Mouse (Mus musculus) limb, embryonic 14.5 days (tissue): ENCODE data around the gene Plekhh2. TPM values are rescaled to one million over a fixed set of nuclear protein-coding genes. Genes with fewer than 3 reads are reported as not detected.

Experiments
- ATAC-seq: fragments of 200-750 bp; cut with Nextera tagmentation; 2 replicates; pipeline ENCODE4 v1.8.0; 2017; ENCODE audit warnings: low read depth, moderate number of reproducible peaks, moderate TSS enrichment; ENCODE audit not compliant: low FRiP score
- DNase-seq: peaks from one replicate; pipeline ENCODE4 v3.0.0-alpha.2; 2015; ENCODE audit warnings: low spot score
- H3K27ac ChIP-seq: fragments of 300-500 bp; sonication (generic); replicated peaks from 2 replicates; pipeline ENCODE4 v1.5.1; 2014; ENCODE audit warnings: low read depth, mild to moderate bottlenecking, low read length, moderate library complexity, mixed read lengths
- H3K27me3 ChIP-seq: fragments of 300-500 bp; sonication (generic); 2 replicates; pipeline ENCODE4 v1.6.1; 2014; ENCODE audit warnings: low read length, mixed read lengths; ENCODE audit not compliant: control insufficient read depth, insufficient read depth
- H3K36me3 ChIP-seq: fragments of 300-500 bp; sonication (generic); 2 replicates; pipeline ENCODE4 v1.6.1; 2014; ENCODE audit warnings: mild to moderate bottlenecking, low read length, moderate library complexity, mixed read lengths; ENCODE audit not compliant: control insufficient read depth, insufficient read depth
- H3K4me1 ChIP-seq: fragments of 300-500 bp; sonication (generic); 2 replicates; pipeline ENCODE4 v1.6.1; 2014; ENCODE audit warnings: antibody characterized with exemption, low read length, mixed read lengths; ENCODE audit not compliant: control insufficient read depth, insufficient read depth
- H3K4me2 ChIP-seq: fragments of 300-500 bp; sonication (generic); replicated peaks from 2 replicates; pipeline ENCODE4 v1.6.1; 2014; ENCODE audit warnings: low read depth, mild to moderate bottlenecking, low read length, moderate library complexity; ENCODE audit not compliant: severe bottlenecking
- H3K4me3 ChIP-seq: fragments of 300-500 bp; sonication (generic); replicated peaks from 2 replicates; pipeline ENCODE4 v1.5.1; 2014; ENCODE audit warnings: low read length
- H3K9ac ChIP-seq: fragments of 300-500 bp; sonication (generic); 2 replicates; pipeline ENCODE4 v1.6.1; 2014; ENCODE audit warnings: mild to moderate bottlenecking, low read depth, low read length, moderate library complexity; ENCODE audit not compliant: severe bottlenecking
- H3K9me3 ChIP-seq: fragments of 300-500 bp; sonication (generic); 2 replicates; pipeline ENCODE4 v1.6.1; 2016; ENCODE audit warnings: low read length; ENCODE audit not compliant: control insufficient read depth
- POLR2A ChIP-seq: fragments of 200-500 bp; IDR thresholded peaks from 2 replicates; pipeline ENCODE4 v1.8.0; 2012; ENCODE audit warnings: inconsistent platforms, mild to moderate bottlenecking, moderate library complexity, borderline replicate concordance; ENCODE audit not compliant: insufficient read depth, insufficient read length; ENCODE audit errors: extremely low read depth
- WGBS: fragments of 180-500 bp; shearing (Covaris S2); extraction: QIAGEN DNeasy Blood & Tissue Kit; methylation state at CpG from one replicate; pipeline ENCODE4 v1.1.7; 2014; 5-methylcytosine and 5-hydroxymethylcytosine counted together
- polyA plus RNA-seq, 2 experiments: library from polyadenylated mRNA; depleted of rRNA in 1 of 2; stranded (reverse) in 1 of 2; unstranded in 1 of 2; fragments of >200 nt; fragmentation: Nextera tagmentation in 1 of 2; extraction: Ambion mirVana in 1 of 2; gene quantifications; 2 replicates each; pipeline versions ENCODE4 v1.2.1 to v1.2.3; 2012 to 2014

The Plekhh2 gene
- polyA plus RNA-seq, 2 experiments, result 12.8 to 24.5 TPM

DNA sequence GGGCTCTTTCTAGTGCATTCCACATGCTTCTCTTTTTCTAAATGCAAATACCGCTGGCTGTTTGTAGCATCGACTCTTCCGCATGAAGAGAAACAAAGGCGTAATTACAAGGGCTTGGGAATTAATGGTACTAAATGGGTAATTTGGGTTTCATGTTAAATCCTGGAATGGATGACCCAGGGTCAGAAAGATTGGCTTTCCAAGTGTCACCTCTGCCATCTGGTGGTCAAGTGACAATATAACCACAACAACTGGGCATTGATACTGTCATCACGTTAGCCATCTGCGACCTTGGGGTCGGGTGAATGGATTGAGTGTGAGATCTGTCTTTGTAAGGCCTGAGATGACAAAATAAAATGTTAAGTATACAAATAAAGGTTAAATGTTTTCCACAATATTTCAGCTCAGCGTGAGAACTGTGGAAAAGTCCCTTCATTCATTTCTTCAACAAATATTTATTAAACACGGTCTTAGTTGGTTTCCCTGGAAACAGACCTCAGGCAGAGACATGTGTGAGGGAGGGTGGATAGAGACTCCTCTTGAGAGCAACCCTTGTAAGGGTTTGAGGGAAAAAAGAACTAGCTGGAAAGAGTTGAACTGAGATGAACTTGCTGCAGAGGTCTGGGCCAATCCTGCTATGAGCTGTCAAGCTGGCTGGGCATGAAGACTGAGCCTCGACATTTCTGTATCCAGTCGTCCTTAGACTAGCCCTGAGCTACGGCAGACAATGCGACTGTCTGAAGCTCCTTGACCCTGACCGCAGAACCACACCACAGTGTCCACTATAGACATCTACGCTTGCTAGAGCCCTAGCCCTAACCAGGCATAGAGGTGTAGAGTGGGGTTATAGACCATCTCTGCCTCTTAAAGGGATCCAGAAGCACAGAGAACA, 31.0 kb upstream of the Plekhh2 start:
- H3K27me3 ChIP-seq, result no peaks in the 10 kb centered on the region
- H3K4me1 ChIP-seq, result no peaks in the 10 kb centered on the region
- H3K4me2 ChIP-seq, result no peak overlapping the region
- H3K9ac ChIP-seq, result no peak overlapping the region
- no peak overlapping the region for H3K27ac ChIP-seq
- H3K4me3 ChIP-seq, result no peak overlapping the region
- H3K36me3 ChIP-seq, result no peaks in the 10 kb centered on the region
- no peak for TF ChIP-seq POLR2A
- 56% methylated on average over 15 of the region's 15 CpGs for WGBS
- no peaks in the 10 kb centered on the region for H3K9me3 ChIP-seq
- DNase-seq, result peak; percentile 19
- no peak for ATAC-seq

GRCm38 (mm10) chr17:84482831-84483230, 28.9 kb upstream of the Plekhh2 start:
- Histone ChIP-seq H3K4me3 (no peak overlapping the region), H3K9ac (no peak overlapping the region), H3K27me3 (no peaks in the 10 kb centered on the region), H3K36me3 (no peaks in the 10 kb centered on the region), H3K4me1 (no peaks in the 10 kb centered on the region), H3K4me2 (no peak overlapping the region), H3K27ac (no peak overlapping the region), H3K9me3 (no peaks in the 10 kb centered on the region)
- no peak for ATAC-seq
- no peak for DNase-seq
- no peak for TF ChIP-seq POLR2A
- 87% methylated on average over 3 of the region's 3 CpGs for WGBS

DNA sequence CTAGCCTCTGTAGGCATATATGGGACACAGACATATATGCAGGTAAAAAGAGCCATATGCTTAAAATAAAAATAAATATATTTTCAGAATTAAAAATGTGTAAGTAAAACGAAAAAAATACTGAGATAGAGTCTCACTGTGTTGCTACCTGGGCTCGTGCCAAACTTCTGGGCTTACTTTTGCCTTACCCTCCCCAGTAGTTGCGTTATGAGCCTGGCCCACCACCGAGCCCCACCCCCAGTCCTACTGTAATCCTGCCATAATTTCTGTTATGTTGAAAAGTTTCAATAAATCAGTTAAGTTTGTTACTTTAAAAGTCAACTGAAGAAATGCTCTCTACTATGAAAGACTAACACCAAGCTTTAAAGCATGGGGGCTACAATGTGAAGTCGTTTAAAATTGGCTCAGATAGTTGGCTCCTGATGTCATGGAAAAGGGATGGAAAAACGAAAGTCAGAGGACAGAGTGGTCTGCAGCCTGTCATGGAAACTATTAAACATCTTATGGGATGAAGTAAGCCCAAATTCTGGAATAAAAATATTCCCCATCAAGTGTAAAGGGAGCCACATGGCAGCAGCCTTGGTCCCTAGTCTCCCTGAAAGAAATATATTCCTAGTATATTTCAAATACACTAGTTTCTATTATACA, 27.9 kb upstream of the Plekhh2 start:
- Histone ChIP-seq H3K4me3 (no peak overlapping the region), H3K27ac (no peak overlapping the region), H3K9ac (no peak overlapping the region), H3K9me3 (no peaks in the 10 kb centered on the region), H3K4me1 (no peaks in the 10 kb centered on the region), H3K27me3 (no peaks in the 10 kb centered on the region), H3K4me2 (no peak overlapping the region), H3K36me3 (no peaks in the 10 kb centered on the region)
- ATAC-seq, result peak; percentile 77
- no peak for TF ChIP-seq POLR2A
- peak; percentile 68 for DNase-seq
- WGBS, result 38% methylated on average over 6 of the region's 6 CpGs

DNA sequence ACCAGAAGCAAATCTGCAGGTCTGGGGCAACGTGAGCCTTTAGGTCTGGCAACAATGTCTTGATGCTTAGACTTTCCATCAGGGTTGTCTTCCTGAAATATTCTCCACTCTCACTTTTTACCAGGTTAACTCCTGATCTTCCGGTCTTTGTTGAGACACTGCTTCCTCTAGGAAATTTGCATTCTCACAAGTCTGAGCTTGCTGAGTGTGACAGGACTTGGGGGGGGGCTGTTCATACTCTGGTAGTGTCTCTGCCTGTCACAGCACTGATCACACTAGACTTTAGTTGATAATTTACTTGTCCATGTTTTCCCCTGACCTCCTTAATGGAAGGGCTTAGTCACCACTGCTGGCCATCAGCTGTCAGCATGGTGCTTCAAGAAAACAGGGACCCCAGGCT, 24.3 kb upstream of the Plekhh2 start:
- no peak overlapping the region for H3K27ac ChIP-seq
- H3K9me3 ChIP-seq, result no peaks in the 10 kb centered on the region
- H3K4me3 ChIP-seq, result no peak overlapping the region
- TF ChIP-seq POLR2A, result no peak
- no peak overlapping the region for H3K9ac ChIP-seq
- H3K27me3 ChIP-seq, result no peaks in the 10 kb centered on the region
- H3K36me3 ChIP-seq, result no peaks in the 10 kb centered on the region
- ATAC-seq (no peak), DNase-seq (no peak)
- H3K4me2 ChIP-seq, result no peak overlapping the region
- no peaks in the 10 kb centered on the region for H3K4me1 ChIP-seq
- WGBS, result 68% methylated on average over 2 of the region's 2 CpGs

- no peak overlapping the region for H3K27ac ChIP-seq
These were observed 19.3 kb upstream of the Plekhh2 start for GRCm38 (mm10) chr17:84492255-84492880.

More at GRCm38 (mm10) chr17:84492255-84492880, 19.3 kb upstream of the Plekhh2 start:
- no peak overlapping the region for H3K4me2 ChIP-seq
- H3K36me3 ChIP-seq, result no peaks in the 10 kb centered on the region
- H3K27me3 ChIP-seq, result no peaks in the 10 kb centered on the region
- H3K4me3 ChIP-seq, result no peak overlapping the region
- 19% methylated on average over 4 of the region's 5 CpGs for WGBS
- TF ChIP-seq POLR2A, result no peak
- no peak for ATAC-seq
- no peaks in the 10 kb centered on the region for H3K9me3 ChIP-seq
- DNase-seq, result no peak
- H3K9ac ChIP-seq, result no peak overlapping the region
- no peaks in the 10 kb centered on the region for H3K4me1 ChIP-seq
